Mouse (Mus musculus) intestine, embryonic 15.5 days (tissue): ENCODE data around the gene Rp9. TPM values are rescaled to one million over a fixed set of nuclear protein-coding genes. Genes with fewer than 3 reads are reported as not detected.

ENCODE experiments used
- ATAC-seq: fragments of 200-750 bp; cut with Nextera tagmentation; 2 replicates; pipeline ENCODE4 v1.8.0; 2017; ENCODE audit warnings: moderate TSS enrichment, moderate library complexity
- H3K27ac ChIP-seq: fragments of 300-500 bp; sonication (generic); 2 replicates; pipeline ENCODE4 v1.5.1; 2015; ENCODE audit warnings: mild to moderate bottlenecking, inconsistent platforms
- H3K27me3 ChIP-seq: fragments of 300-500 bp; sonication (generic); replicated peaks from 2 replicates; pipeline ENCODE4 v1.6.1; 2015; ENCODE audit warnings: inconsistent platforms
- H3K36me3 ChIP-seq: fragments of 300-500 bp; sonication (generic); 2 replicates; pipeline ENCODE4 v1.6.1; 2015; ENCODE audit warnings: inconsistent platforms
- H3K4me1 ChIP-seq: fragments of 300-500 bp; sonication (generic); replicated peaks from 2 replicates; pipeline ENCODE4 v1.6.1; 2015; ENCODE audit warnings: inconsistent platforms
- H3K4me2 ChIP-seq: fragments of 300-500 bp; sonication (generic); replicated peaks from 2 replicates; pipeline ENCODE4 v1.6.1; 2015; ENCODE audit warnings: mild to moderate bottlenecking, inconsistent platforms
- H3K4me3 ChIP-seq: fragments of 300-500 bp; sonication (generic); replicated peaks from 2 replicates; pipeline ENCODE4 v1.5.1; 2015; ENCODE audit warnings: inconsistent platforms
- H3K9ac ChIP-seq: fragments of 300-500 bp; sonication (generic); 2 replicates; pipeline ENCODE4 v1.6.1; 2015; ENCODE audit warnings: inconsistent platforms
- H3K9me3 ChIP-seq: fragments of 300-500 bp; sonication (generic); 2 replicates; pipeline ENCODE4 v1.6.1; 2016; ENCODE audit warnings: inconsistent platforms
- WGBS: fragments of 180-500 bp; shearing (Covaris S2); methylation state at CpG from one replicate; pipeline ENCODE4 v1.1.7; 2015; 5-methylcytosine and 5-hydroxymethylcytosine counted together
- polyA plus RNA-seq: library from polyadenylated mRNA; unstranded; fragments of >200 nt; fragmentation: Nextera tagmentation; extraction: Ambion mirVana; gene quantifications from 2 replicates; pipeline ENCODE4 v1.2.1, GENCODE M21; 2015

The Rp9 gene
- polyA plus RNA-seq, 1 experiment from 2014 or later: 73.2 TPM

GRCm38 (mm10) chr9:22428666-22429410 is 40.7 kb downstream of the Rp9 start:
- Histone ChIP-seq H3K4me2 (no peak overlapping the region), H3K4me1 (peaks cover 3% of the 10 kb centered on the region; the same call in 1 of the 2 replicates), H3K36me3 (no peaks in the 10 kb centered on the region), H3K9ac (no peak overlapping the region), H3K27ac (no peak overlapping the region), H3K9me3 (no peaks in the 10 kb centered on the region), H3K27me3 (no peaks in the 10 kb centered on the region), H3K4me3 (no peak overlapping the region)
- WGBS: 67% methylated on average over 14 of the region's 14 CpGs
- no peak for ATAC-seq

GRCm38 (mm10) chr9:22428028-22428665 is 41.4 kb downstream of the Rp9 start:
- H3K4me3 ChIP-seq: no peak overlapping the region
- H3K27me3 ChIP-seq: no peaks in the 10 kb centered on the region
- H3K27ac ChIP-seq: no peak overlapping the region
- peaks cover 3% of the 10 kb centered on the region; the same call in 1 of the 2 replicates for H3K4me1 ChIP-seq
- H3K36me3 ChIP-seq: no peaks in the 10 kb centered on the region
- H3K9me3 ChIP-seq: no peaks in the 10 kb centered on the region
- no peak overlapping the region for H3K9ac ChIP-seq
- WGBS: 40% methylated on average over 4 of the region's 4 CpGs
- H3K4me2 ChIP-seq: no peak overlapping the region
- ATAC-seq: no peak

GRCm38 (mm10) chr9:22424719-22425118 is 44.8 kb downstream of the Rp9 start:
- Histone ChIP-seq H3K4me1 (peaks cover 3% of the 10 kb centered on the region; the same call in 1 of the 2 replicates), H3K4me3 (no peak overlapping the region), H3K27me3 (no peaks in the 10 kb centered on the region), H3K36me3 (no peaks in the 10 kb centered on the region), H3K4me2 (no peak overlapping the region), H3K27ac (no peak overlapping the region), H3K9ac (no peak overlapping the region), H3K9me3 (no peaks in the 10 kb centered on the region)
- WGBS: 88% methylated on average over 4 of the region's 4 CpGs
- no peak for ATAC-seq

- Histone ChIP-seq H3K4me1 (peaks cover 3% of the 10 kb centered on the region; the same call in 1 of the 2 replicates), H3K9me3 (no peaks in the 10 kb centered on the region), H3K4me2 (no peak overlapping the region), H3K27ac (no peak overlapping the region), H3K36me3 (no peaks in the 10 kb centered on the region), H3K9ac (no peak overlapping the region), H3K4me3 (no peak overlapping the region), H3K27me3 (no peaks in the 10 kb centered on the region)
- ATAC-seq: no peak
- WGBS: 70% methylated on average over 10 of the region's 10 CpGs
These were observed 45.3 kb downstream of the Rp9 start for GRCm38 (mm10) chr9:22424196-22424595.

DNA sequence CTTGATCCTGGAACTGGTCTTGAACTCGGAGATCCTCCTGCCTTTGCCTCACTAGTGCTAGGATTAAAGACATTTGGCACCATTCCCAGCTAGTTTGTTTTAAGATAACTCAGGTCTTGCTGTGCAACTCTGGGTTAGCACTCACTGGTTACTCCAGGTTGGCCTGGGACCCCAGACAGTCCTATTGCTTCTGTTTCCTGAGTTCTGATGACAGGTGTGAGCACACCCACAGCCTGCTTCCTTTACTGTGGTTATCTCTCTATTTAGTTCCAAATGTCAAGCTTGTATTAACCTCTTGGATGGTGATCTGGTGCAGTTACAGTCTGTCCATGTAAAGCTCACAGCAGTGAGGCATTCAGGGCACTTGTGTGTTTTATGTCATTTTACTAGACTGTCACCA is 46.0 kb downstream of the Rp9 start:
- Histone ChIP-seq H3K27ac (no peak overlapping the region), H3K4me3 (no peak overlapping the region), H3K4me1 (peaks cover 2% of the 10 kb centered on the region; the same call in 1 of the 2 replicates), H3K9ac (no peak overlapping the region), H3K36me3 (no peaks in the 10 kb centered on the region), H3K4me2 (no peak overlapping the region), H3K9me3 (no peaks in the 10 kb centered on the region), H3K27me3 (no peaks in the 10 kb centered on the region)
- WGBS: 61% methylated on average over 1 of the region's 1 CpGs
- ATAC-seq: no peak

DNA sequence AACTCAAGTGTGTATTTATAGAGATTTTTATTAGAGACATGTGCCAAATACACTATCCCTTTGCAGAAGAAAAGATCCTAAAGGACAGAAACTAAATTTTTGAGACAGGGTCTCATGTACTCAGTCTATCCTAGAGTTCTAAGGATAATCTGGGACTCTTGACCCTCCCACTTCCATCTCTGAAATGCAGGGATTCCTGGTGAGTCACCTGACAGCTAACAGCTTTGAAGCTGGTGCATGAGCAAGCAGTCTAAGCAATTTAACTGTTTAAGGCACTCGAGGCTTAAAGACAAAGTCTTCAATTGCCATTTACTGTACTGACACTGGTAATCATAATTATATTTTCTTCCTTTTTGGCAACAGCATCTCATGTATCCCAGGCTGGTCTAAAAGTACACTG is 47.0 kb downstream of the Rp9 start:
- Histone ChIP-seq H3K36me3 (no peaks in the 10 kb centered on the region), H3K9ac (no peak overlapping the region), H3K4me3 (no peak overlapping the region), H3K27me3 (no peaks in the 10 kb centered on the region), H3K9me3 (no peaks in the 10 kb centered on the region), H3K4me1 (no peaks in the 10 kb centered on the region; the same call in 1 of the 2 replicates), H3K4me2 (no peak overlapping the region), H3K27ac (no peak overlapping the region)
- WGBS: 50% methylated on average over 1 of the region's 1 CpGs
- ATAC-seq: no peak

DNA sequence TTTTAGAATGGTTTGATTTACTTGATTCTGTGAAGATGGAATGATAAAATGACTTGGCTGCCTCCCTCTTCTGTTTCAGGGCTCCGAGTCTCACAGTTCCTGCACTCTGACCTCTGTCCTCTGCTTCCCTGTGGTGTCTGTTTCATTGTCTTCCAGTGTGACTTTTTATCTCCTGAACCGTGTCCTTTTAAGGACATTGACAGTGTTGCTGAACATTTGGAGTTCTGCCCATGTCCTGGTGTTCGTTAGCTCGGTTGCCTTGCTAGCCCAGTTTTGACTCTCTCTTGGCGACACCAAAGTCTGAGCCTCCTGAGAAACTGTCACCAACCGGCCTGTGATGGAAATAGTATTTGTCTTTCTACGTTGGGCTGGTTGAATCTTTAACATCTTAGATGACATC is 49.1 kb downstream of the Rp9 start:
- no peaks in the 10 kb centered on the region; the same call in 1 of the 2 replicates for H3K4me1 ChIP-seq
- no peak overlapping the region for H3K4me3 ChIP-seq
- no peak for ATAC-seq
- H3K9ac ChIP-seq: no peak overlapping the region
- H3K9me3 ChIP-seq: no peaks in the 10 kb centered on the region
- H3K27ac ChIP-seq: no peak overlapping the region
- H3K4me2 ChIP-seq: no peak overlapping the region
- WGBS: 55% methylated on average over 7 of the region's 7 CpGs
- H3K36me3 ChIP-seq: no peaks in the 10 kb centered on the region
- H3K27me3 ChIP-seq: no peaks in the 10 kb centered on the region

GRCm38 (mm10) chr9:22419877-22420276 is 49.7 kb downstream of the Rp9 start:
- H3K4me1 ChIP-seq: no peaks in the 10 kb centered on the region; the same call in 1 of the 2 replicates
- H3K27ac ChIP-seq: no peak overlapping the region
- no peak for ATAC-seq
- no peaks in the 10 kb centered on the region for H3K27me3 ChIP-seq
- H3K9me3 ChIP-seq: no peaks in the 10 kb centered on the region
- H3K4me2 ChIP-seq: no peak overlapping the region
- no peak overlapping the region for H3K4me3 ChIP-seq
- H3K9ac ChIP-seq: no peak overlapping the region
- 82% methylated on average over 3 of the region's 3 CpGs for WGBS
- no peaks in the 10 kb centered on the region for H3K36me3 ChIP-seq

GRCm38 (mm10) chr9:22417547-22417946 is 52.0 kb downstream of the Rp9 start:
- no peak overlapping the region for H3K4me2 ChIP-seq
- no peak overlapping the region for H3K9ac ChIP-seq
- no peak overlapping the region for H3K4me3 ChIP-seq
- no peaks in the 10 kb centered on the region for H3K36me3 ChIP-seq
- no peaks in the 10 kb centered on the region for H3K4me1 ChIP-seq
- H3K9me3 ChIP-seq: no peaks in the 10 kb centered on the region
- H3K27ac ChIP-seq: no peak overlapping the region
- H3K27me3 ChIP-seq: no peaks in the 10 kb centered on the region
- WGBS: 39% methylated on average over 6 of the region's 6 CpGs
- no peak for ATAC-seq

DNA sequence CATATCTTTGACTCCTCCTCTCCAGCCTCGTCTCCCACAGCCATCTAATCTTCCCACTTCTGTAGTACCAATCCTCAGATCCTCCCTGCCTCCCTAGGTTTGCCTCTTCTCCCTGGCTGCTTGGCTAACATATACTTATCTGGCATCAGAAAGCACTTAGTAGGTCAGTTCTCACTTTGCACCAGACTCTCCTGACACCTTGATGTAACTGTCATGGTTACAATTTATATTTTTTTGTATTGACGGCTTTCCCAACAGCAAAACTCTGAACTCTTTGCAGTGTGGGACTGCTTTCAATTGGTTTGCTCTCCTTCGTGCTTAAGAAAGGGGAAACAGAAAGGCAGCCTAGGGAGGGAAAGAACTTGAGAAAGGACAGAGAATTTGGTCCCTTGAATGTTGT is 53.4 kb downstream of the Rp9 start:
- WGBS: 77% methylated on average over 3 of the region's 3 CpGs
- Histone ChIP-seq H3K27me3 (no peaks in the 10 kb centered on the region), H3K4me2 (no peak overlapping the region), H3K4me3 (no peak overlapping the region), H3K4me1 (no peaks in the 10 kb centered on the region), H3K27ac (no peak overlapping the region), H3K9me3 (no peaks in the 10 kb centered on the region), H3K36me3 (no peaks in the 10 kb centered on the region), H3K9ac (no peak overlapping the region)
- ATAC-seq: no peak

- Histone ChIP-seq H3K36me3 (no peaks in the 10 kb centered on the region), H3K4me3 (peak within 1 kb of the TSS; percentile 49), H3K4me1 (no peaks in the 10 kb centered on the region), H3K9ac (peak within 1 kb of the TSS; percentile 42), H3K4me2 (peak within 1 kb of the TSS; percentile 76), H3K27ac (no peak within 1 kb of the TSS), H3K9me3 (no peaks in the 10 kb centered on the region), H3K27me3 (no peaks in the 10 kb centered on the region)
- peak; percentile 99 for ATAC-seq
- WGBS: under 1% methylated on average over 43 of the region's 43 CpGs
These were observed 58.3 kb downstream of the Rp9 start, which contains the start of gene 9530077C05Rik for GRCm38 (mm10) chr9:22411002-22411857. Gene 9530077C05Rik, plus strand, starts transcription at chr9:22411513.

GRCm38 (mm10) chr9:22409501-22409900 is 60.0 kb downstream of the Rp9 start:
- H3K36me3 ChIP-seq: no peaks in the 10 kb centered on the region
- 68% methylated on average over 7 of the region's 7 CpGs for WGBS
- H3K27ac ChIP-seq: no peak overlapping the region
- H3K4me1 ChIP-seq: no peaks in the 10 kb centered on the region
- no peak overlapping the region for H3K4me2 ChIP-seq
- H3K9me3 ChIP-seq: no peaks in the 10 kb centered on the region
- no peak overlapping the region for H3K4me3 ChIP-seq
- no peak overlapping the region for H3K9ac ChIP-seq
- no peak for ATAC-seq
- no peaks in the 10 kb centered on the region for H3K27me3 ChIP-seq
